Mouse (Mus musculus) monocyte, adult 2 months (primary cell): ENCODE results near the gene Rab44.

Experiments
- DNase-seq, 2 experiments: peaks; one replicate each; pipeline ENCODE4 v3.0.0; 2022; ENCODE audit warnings: low spot score in 2 of 2, low read depth in 1 of 2

The Rab44 gene

DNA sequence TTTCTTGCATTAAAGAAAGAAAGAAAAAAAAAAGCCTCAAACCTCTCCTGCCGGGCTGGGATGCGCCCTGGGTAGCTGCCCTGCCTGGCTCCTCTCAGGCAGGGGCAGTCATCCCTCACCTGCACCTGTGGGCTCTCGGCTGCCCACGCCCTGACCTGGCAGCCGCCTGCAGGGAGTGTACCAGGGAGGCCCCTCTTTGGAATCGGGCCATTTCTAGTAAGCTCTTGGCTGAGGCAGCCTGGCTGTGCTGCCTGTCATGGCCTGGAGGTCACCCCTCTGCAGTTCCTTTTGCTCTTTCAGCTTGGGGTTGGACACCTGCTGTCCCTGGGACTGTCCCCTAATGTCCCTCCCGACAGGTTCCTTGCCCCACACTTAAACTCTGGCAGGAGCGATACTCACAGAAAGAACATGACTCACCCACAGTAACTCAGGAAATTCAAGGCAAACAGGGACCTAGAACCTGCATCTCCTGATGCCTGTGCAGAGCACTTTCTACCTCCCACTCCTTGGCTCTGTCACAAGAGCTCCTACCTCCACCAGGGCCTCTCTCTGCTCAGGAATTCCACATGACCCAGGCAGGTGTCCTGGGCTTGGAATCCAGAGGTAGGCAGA, 52.1 kb downstream of the Rab44 start:
- DNase-seq: no peak

DNA sequence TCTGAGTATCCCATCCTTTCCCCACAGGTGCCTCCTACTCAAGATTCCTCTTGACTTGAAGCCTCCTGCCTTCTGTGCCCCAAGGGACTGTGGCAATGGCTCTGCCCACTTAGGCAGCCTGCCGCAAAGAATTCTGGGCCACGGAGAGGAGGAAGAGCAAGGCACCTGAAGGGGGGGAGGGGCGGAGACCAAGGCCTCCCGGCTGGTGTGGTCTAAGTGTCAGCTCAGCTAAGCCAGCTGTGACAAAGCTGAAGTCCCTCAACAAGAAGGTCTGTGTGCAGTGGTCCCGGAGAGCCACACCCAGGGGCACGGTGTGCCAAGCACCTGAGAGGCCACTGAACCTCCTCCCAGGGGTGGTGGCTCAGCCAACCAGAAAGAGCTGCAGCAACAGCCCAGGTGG, 53.4 kb downstream of the Rab44 start:
- DNase-seq: no peak

DNA sequence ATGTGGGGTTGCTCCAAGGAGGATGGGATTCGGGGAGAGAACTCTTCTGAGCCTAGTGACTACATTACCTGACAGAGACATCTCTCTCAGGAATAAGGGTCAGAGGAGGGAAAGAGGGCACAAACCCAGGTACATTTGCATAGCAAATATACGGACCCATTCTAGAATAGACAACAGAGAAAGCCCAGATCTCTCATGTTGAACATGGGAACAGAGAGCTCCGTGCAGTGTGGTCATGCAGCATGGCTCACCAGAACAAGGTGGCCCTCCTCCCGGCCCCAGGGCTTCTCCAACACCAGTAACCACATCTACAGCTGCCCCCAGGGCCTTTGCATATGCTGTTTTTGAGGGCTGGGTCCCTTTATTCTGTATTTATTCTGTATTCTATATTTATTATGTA, 54.5 kb downstream of the Rab44 start:
- no peak for DNase-seq

DNA sequence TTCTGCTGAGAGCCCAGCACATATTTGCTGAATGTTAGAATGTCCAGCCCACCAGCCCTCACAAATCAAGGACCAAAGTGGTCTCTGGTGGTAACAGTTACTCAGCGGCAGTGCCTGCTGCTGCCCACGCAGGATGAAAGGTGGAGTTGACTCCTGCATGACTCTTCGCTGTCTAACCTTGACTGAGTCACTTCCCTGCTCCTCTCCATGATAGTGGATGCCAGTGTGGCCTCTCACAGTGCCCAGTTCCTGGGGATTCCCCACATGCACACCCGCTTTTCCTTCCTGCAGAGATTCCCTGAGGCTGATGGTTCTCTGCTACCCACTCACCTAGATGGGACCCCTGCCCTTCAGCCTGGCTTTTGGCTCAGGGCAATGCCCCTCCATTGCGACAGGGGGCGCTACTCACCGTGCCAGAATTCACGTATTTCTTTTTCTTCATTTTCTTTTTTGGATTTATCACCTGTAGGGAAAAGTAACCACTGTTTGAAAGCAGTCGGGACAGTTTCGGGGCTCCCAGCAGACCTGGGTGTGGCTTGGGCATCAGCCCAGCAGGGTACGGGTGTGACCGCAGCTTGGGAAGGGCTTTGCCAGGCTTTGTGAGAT, 55.2 kb downstream of the Rab44 start:
- DNase-seq: no peak

DNA sequence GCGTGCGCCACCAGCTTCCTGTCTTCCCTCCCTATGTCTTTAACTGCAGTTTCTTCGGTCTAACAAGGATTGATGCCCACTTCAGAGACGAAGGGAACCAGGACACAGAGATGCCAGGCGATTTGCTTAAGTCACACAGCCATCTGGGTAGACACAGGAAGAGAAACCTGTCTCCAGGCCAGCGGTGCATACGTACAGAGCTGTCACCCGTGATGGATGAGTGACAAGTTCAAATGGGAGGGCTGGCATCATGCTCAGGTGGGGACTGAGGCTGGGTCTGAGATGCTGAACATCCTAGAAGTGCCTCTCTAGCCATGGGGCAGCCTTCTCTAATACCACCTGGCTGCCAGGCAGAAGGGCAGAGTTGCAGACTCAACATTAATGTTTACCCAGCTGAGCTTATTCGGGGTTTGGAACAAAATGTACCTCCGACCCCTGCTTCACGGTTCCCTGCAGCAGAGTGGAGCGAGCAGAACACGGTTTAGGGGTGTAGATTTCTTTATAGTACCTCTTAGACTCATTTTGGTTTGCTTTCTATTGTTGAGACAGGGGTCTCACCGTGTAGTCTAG, 56.6 kb downstream of the Rab44 start:
- no peak for DNase-seq

DNA sequence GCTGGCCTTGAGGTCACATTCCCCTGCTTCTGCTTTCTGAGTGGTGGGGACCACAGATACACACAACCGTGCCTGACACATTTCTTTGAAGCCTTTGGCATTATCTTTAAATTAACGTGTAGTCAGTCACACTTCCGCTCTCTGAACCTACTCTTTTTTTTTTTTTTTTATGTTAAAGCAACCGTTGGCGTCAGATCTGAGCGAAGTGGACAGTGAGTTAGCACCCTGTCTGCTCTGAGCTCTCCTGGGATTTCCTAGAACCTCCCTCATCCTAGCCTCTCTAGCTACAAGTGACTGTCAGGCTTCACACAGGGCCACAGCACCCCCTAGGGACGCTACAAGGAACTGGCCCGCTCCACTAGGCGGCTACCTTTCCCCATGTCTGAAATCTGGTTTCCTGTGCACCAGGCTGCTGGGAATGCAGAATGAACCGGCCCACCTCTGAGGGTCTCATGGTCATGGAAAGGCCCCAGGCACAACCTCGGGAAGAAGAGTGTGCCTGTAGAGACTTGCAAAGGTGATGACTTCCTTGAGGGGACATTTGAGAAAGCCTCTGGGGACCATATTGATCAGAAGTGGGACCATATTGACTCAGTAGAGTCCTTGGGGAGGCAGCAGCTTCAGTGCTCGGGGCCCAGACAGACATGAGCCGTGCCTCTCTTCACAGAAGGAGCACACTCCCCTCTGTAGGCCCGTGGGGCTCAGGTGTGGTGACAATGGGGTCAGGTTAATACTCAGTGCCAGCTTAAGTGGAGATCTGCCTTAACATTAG, 57.2 kb downstream of the Rab44 start:
- peak; percentile 56 to 70 for DNase-seq

DNA sequence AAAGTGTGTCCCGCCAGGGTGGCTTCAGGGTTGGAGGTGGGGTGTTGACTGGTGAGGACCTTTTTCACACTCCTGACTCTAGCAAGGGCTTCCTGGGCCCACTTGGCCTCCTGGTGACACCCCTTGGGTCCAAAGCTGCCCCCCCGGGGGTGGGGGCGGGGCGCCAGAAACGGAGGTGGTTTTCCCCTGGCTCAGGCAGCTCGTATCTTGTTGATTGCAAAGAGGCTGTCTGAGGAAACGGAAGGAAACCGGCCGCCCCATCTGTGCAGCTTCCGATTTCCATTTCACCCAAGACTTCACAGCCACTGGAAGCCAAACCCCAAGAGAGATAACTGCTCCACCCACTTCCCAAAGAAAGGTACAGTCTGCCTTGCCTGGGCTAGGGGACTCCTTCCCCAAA, 58.1 kb downstream of the Rab44 start:
- DNase-seq: no peak

DNA sequence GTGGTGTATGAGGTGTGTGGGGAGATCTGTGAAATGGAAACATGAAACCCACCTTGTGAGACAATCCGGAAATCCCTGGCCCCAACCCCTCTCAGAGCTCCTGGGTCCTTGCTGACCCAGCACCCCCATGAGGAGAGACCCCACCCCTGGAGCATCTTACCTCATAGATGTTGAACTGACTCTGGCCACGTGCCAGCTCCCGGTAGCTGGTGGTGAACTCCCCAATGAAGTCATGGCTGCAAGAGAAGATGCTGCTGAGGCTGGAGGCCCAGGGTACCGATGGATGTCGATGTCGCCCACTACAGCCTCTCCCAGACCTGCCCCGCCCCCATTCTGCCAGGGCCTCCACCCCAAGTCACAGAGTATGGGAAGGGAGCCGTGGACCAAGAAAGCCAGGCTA, 59.2 kb downstream of the Rab44 start:
- no peak for DNase-seq

DNA sequence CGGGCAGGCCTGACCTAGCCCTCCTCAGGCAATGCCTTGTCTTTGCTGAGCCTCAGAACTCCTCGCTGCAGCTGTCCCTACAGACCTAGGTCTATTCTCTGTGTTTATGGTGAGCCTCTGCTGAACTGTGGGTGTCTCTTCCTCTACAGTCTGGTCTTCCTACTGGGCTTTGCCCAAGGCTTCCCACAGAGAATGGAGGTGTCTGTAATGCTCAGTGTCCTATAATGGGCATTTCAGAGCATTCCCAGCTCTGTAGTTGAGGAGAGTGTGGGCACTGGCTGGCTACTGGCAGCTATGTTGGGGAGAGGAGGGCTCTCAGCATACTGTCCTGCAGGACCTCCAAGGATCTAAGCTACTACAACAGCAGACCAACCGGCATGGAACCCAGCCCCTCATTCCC, 61.7 kb downstream of the Rab44 start:
- DNase-seq: no peak

DNA sequence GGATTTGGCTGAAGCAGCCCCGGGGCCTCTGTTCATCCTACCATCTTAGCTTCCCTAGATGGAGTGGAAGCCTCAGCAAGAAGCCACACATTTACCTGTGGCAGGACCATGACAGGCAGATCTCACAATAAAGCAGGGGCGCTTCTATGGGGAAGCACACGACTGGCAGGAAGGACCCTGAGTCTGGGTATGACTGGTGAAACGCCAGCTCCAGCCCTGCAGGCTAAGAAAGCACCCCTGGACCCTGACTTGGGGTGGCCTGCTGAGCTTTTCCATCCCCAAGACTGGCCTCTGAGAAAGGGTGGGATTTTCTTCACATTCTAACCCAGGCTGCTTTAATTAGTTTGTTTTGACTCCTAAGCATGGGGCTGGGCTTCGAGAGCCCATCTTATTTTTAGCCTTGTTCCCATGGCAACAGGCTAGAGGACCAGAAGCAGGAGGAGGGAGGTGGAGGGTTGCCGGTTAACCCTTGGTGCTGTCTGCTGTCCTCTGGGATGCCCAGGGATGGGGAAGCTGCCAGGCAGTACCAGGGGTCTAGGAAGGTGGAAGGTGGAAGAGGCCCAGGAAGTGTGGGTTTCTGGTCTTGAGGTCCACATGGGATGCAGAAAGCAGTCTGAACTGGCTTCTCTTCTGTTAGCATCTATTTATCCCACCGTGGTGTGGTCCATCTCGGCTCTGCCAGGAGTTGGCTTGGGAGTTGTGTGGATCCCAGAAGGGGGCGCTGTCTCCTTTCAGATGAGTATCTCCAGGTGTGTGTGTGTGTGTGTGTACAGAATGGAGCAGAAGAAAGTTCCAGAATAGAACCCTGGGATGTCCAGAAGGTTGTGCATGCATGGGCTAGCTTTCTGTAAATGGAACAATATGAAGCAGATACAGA, 62.7 kb downstream of the Rab44 start:
- DNase-seq: no peak

DNA sequence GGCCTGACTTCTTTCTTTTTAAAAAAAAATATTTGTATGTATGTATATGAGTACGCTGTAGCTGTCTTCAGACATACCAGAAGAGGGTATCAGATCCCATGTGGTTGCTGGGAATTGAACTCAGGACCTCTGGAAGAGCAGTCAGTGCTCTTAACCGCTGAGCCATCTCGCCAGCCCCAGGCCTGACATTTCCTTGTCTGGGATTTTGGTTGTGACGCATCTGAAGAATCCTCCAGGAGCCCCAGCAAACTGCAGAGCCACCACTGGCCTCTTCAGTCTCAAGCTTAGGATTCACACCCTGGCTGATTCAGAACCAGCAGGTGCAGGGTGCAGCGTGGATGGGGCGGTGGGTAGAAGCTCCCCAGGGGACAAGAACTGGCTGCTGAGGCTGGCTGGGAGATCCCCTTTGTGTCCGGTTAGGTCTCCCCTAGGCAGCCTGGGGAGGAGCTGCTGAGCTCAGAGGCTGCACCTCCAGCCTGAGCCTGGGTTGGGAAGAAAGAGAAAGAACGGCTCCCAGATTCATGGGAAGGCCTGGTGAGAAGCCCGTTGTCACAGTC, 64.6 kb downstream of the Rab44 start:
- DNase-seq: no peak

DNA sequence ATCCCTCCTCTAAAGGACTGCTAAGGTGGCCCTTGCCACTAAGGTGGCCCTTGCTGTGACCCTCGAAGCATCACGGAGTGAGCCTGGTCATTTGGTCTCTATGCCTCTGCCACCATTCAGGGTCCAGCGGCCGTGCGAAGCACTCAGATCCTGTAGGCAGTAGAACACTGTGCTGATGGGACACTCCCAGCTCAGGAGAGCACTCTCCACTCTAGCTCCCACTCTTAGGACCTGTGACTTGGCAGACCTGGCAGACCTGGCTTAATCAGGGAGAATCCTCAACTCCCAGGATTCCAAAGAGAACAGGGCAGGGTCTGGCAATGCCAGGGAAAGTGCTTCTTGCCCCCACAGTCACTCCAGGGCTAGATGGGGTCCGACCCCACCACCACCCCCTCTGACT, 66.0 kb downstream of the Rab44 start:
- no peak for DNase-seq

DNA sequence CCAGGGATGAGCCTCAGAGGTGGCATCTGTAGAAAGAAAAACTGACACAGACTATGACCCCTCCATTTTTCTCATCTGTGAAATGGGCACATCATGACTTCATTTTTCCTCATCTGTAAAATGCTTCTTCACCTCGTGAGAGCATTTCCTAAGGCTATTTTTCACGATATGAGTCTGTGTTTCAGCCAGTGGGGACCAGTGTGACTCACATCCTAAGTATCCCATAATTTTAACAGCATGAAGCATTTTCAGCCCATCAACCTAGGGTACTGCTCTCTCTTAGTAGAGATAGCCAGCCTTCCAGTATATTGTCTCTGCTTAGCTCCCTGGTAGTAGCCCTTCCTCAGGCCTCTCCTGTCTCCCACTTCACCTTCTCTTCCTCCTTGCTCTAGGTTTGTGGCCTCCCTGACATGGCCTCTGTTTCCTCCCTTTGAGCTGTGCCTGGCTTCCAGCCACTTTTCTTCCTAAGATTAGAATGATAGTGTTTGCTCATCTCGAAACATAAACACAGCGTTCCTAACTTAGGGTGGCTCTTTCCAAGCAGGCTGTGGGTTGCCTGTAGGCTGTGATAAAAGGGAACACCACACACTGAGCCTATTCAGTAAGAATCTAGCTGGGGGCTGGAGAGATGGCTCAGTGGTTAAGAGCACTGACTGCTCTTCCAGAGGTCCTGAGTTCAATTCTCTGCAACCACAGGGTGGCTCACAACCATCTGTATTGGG, 66.6 kb downstream of the Rab44 start:
- no peak for DNase-seq

DNA sequence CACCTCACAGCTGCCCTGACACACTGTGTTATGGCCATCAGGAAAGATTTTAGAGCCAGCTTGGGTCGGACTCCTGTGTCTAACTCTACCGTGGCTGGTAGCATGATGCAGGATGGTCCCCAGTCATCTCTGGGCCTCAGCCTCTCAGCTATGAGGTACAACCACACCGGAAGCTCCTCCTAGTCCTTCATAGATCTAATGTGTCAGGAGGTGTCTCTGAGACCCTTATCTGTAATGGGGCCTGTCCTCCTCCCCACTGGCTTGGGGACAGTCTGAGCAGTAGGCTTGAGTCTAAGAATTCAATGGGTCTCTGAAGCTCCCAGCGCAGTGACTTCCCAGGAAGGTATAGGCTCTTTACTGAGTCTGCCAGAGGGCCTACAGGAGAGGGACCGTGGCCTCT, 67.8 kb downstream of the Rab44 start:
- no peak for DNase-seq

DNA sequence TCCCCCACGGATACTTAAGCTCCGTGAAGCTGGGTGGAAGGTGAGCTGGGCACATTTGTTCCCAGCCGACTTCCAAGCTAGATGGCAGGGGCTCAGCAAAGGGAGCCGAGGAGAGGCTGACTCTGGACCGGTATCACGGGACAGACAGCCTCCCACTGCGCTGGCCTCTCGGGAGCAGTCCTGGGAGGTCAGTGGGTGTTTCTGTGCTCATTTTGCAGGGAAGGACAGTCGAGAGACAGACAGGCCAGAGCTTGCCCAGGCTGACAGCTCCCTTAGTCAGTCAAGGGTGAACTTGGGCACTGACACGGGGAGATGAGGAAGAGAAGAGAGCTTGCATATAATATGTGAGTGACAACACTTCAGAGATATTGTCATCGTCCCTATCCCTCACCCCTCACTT, 69.2 kb downstream of the Rab44 start:
- no peak for DNase-seq

DNA sequence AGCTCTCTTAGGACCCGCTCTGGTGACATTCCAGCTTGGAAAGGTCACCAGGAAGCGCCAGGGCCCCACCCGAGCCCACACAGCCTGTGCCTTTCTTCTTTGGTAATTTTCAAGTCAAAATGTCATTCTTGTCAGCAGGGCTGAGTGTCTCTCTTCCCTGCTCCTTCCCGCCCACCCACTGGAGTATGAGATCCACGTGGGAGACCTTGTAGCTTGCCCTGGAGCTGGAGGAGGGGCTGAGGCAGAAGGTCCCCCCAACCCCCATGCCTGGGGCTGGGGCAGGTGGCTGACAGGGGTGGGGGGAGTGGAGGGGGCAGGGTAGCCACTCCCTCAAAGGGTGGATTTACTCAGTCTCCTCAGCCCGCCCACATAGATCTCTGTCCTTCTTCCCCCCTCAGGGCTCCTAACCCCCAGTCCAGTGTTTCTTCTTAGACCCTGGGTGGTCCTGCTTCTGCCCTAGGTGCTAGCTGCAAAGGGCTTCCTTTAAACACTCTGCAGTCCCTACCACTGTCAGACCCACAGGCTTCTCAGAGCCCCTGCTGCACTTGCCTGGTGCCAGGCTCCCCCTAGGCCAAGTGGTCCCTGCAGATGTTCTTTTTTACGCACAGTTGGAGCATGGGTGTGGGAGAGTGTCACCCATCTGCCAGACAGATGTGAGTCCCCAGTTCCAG, 71.6 kb downstream of the Rab44 start:
- no peak for DNase-seq

DNA sequence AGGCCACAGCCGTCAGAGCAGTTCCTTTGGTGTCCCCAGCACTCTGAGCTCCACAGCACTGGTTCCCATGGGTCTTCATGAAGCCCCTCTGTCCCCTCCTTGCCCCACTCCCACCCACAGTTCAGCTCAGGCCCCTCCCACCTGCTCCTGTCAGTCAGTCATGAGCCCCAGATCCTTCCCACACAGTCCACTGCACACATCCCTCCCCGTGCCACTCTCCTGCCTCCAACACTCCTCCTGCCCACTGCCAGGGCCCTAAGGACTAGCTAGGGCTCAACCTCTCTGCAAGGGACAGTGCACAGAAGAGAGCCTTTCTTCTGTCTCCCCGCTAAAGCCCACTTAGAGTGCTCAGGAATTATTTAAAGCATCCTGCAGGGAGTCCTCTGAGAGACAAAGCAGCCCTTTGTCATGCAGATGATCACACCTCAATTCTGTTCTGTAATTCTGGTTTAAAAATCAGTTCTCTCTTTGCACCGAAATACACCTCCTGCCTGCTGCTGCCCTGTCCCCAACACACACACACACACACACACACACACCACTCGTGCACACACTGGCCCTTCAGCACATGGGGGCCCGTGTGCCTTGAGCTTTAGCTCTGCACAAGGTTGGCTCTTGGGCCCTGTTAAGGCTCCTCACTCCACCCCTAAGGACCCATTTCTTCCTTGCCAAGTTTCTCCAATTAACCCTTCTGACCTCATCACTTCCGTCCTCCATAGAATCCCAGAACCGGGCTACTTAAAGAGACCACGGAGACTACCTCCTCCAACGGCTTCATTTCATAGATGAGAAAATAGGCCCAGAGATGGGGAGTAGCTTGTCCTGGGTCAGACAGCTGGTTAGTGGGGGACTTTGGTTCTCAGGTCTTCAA, 73.3 kb downstream of the Rab44 start:
- DNase-seq: no peak

DNA sequence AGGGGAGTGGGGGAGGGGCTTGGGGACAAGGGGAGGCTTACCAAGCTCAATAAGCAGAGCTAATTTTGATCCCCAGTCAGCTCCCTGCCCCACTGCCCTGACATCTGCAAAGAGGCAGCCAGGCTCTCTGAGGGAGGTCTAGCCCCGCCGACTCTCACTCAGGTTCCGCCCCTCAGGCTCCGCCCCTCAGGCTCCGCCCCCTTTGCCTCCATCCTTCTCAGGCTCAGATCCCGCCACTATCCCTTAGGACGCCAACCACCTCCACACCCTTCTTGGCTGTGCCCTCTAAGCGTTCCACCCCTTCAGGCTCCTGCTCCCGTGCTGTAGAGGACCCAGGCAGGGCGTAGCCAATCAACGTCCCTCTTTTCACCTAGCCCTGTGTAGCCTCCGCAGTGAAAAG, 75.0 kb downstream of the Rab44 start:
- DNase-seq: no peak

DNA sequence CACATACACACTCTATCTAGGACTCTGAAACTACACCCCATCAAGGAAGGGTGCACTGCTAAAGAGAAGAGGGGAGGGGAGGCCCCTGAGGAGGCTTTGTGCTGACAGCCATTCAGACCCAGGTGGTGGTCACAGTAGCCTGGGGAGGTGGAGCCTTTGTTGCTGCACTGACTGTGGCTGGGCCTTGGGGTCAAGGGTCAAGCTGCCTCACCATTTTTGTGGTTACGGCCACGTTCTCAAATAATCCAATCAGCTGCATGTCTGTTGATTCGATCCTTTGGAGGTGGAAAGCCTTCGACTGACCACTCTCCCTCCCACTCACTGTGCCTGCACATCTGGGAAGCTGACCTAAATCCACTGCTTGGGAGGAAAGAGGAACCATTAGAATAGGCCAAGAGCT, 81.6 kb downstream of the Rab44 start:
- no peak for DNase-seq
